Mouse (Mus musculus): Measurements from ENCODE around the gene Lca5l.

GRCm38 (mm10) chr16:96230411-96230810, 38.3 kb upstream of the Lca5l start:
- TF ChIP-seq CTCF (IDR thresholded peaks at IDR 0.05; ENCODE audit: low read depth, low read length) (peak; percentile 97), POLR2A (IDR thresholded peaks at IDR 0.05; ENCODE audit: extremely low read depth, insufficient read depth, low read length) (no peak)

All from liver, adult 2 months (tissue).